Mouse (Mus musculus): Measurements from ENCODE around the gene Mrpl51. TPM values are rescaled to one million over a fixed set of nuclear protein-coding genes. Genes with fewer than 3 reads are reported as not detected.
"Not testable (repeated sequence)": the region's sequence is repeated elsewhere in the genome, so short reads cannot be mapped to it uniquely, and the experiment has no call there.

Mrpl51 gene
- polyA plus RNA-seq, 1 experiment from 2014 or later = 205 TPM

DNA sequence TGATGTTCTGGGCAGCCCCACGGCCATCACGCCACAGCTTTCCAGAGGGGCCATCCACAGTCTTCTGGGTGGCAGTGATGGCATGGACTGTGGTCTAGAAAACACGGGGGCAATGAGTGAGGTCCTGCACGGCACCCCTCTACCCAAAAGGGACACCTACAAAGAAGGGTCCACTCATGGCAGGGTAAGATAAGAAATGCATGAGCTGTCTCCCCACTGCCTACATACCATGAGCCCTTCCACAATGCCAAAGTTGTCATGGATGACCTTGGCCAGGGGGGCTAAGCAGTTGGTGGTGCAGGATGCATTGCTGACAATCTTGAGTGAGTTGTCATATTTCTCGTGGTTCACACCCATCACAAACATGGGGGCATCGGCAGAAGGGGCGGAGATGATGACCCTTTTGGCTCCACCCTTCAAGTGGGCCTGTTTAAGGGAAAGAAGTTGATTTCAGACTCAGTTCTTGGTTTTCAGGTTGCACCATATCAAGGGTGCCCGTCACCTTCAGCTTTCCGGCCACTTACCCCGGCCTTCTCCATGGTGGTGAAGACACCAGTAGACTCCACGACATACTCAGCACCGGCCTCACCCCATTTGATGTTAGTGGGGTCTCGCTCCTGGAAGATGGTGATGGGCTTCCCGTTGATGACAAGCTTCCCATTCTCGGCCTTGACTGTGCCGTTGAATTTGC lies 28.8 kb upstream of the Mrpl51 start:
- not testable (repeated sequence) for H3K27ac ChIP-seq (replicated peaks; ENCODE audit: low read depth, low read length); DNase-seq (ENCODE audit: low spot score); H3K9ac ChIP-seq (ENCODE audit: low read depth, low read length); ATAC-seq (ENCODE audit: low read depth); H3K27me3 ChIP-seq (replicated peaks; ENCODE audit: control insufficient read depth, insufficient read depth, low read length); H3K4me2 ChIP-seq (ENCODE audit: low read depth, low read length); H3K4me3 ChIP-seq (ENCODE audit: low read depth, low read length); H3K9me3 ChIP-seq (ENCODE audit: control insufficient read depth, low read length)
- Histone ChIP-seq H3K4me1 (ENCODE audit: control insufficient read depth, insufficient read depth, low read length) (peaks cover 22% of the 10 kb centered on the region), H3K36me3 (ENCODE audit: control insufficient read depth, insufficient read depth, low read length) (peaks cover 61% of the 10 kb centered on the region)
- 74% methylated on average over 10 of the region's 16 CpGs for WGBS

DNA sequence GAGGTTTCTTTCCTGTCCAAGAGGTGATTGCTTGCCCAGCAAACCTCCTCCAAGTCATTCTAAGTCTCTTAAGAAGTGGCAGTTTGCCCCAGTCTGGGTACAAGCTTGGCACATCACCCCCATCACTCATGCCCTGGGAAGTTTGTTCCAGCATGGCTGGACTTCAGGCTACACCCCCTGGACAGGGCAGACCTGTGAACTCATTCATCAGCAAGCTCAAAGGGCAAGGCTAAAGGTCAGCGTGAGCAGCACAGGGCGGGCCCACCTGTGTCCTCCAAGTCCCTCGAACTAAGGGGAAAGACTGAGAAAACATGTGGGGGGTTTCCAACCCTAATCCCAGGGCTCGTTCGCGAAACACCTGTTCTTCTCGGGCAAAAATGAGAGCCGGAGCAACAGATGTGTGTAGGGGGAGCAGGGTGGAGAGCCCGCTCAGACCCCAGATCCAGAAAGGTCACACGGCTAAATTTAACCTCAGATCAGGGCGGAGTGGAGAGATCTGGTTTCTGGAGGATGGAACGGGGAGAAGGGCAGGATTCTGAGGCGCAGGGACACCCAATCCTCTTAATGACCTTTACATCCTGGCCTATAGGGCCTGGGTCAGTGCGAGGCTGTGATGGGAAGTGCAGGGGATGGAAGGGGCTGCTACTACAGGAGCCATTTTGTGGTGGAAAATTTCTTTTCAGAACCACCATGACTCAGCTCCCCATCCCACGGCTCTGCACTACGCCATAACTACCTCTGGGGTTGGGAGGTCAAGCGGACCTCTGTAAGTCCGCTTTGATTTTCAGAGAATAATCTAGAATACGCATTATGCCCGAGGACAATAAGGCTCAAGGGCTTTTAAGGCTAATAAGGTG lies 27.6 kb upstream of the Mrpl51 start:
- no peak for ATAC-seq (ENCODE audit: low read depth)

GRCm38 (mm10) chr6:125164672-125165327 lies 26.8 kb upstream of the Mrpl51 start:
- WGBS = under 1% methylated on average over 25 of the region's 39 CpGs
- Histone ChIP-seq H3K27ac (replicated peaks; ENCODE audit: low read depth, low read length) (peak overlapping the region; percentile 91), H3K4me3 (ENCODE audit: low read depth, low read length) (peak overlapping the region; percentile 70), H3K9ac (ENCODE audit: low read depth, low read length) (peak overlapping the region; percentile 95), H3K4me2 (ENCODE audit: low read depth, low read length) (peak overlapping the region; percentile 94), H3K36me3 (ENCODE audit: control insufficient read depth, insufficient read depth, low read length) (peaks cover 66% of the 10 kb centered on the region), H3K27me3 (replicated peaks; ENCODE audit: control insufficient read depth, insufficient read depth, low read length) (no peaks in the 10 kb centered on the region), H3K4me1 (ENCODE audit: control insufficient read depth, insufficient read depth, low read length) (peaks cover 22% of the 10 kb centered on the region), H3K9me3 (ENCODE audit: control insufficient read depth, low read length) (no peaks in the 10 kb centered on the region)
- peak; percentile 87 for DNase-seq (ENCODE audit: low spot score)
- ATAC-seq (ENCODE audit: low read depth) = no peak; the same call in 1 of the 2 replicates

More for the DNA sequence above, 27.6 kb upstream of the Mrpl51 start:
- peak overlapping the region; percentile 94 for H3K4me2 ChIP-seq (ENCODE audit: low read depth, low read length)
- H3K36me3 ChIP-seq (ENCODE audit: control insufficient read depth, insufficient read depth, low read length) = peaks cover 66% of the 10 kb centered on the region
- peak; percentile 38 for DNase-seq (ENCODE audit: low spot score)
- peak overlapping the region; percentile 91 for H3K27ac ChIP-seq (replicated peaks; ENCODE audit: low read depth, low read length)
- peak overlapping the region; percentile 70 for H3K4me3 ChIP-seq (ENCODE audit: low read depth, low read length)
- H3K4me1 ChIP-seq (ENCODE audit: control insufficient read depth, insufficient read depth, low read length) = peaks cover 22% of the 10 kb centered on the region
- WGBS = 3% methylated on average over 20 of the region's 20 CpGs
- peak overlapping the region; percentile 95 for H3K9ac ChIP-seq (ENCODE audit: low read depth, low read length)
- H3K27me3 ChIP-seq (replicated peaks; ENCODE audit: control insufficient read depth, insufficient read depth, low read length) = no peaks in the 10 kb centered on the region
- H3K9me3 ChIP-seq (ENCODE audit: control insufficient read depth, low read length) = no peaks in the 10 kb centered on the region

GRCm38 (mm10) chr6:125165328-125165891 lies 26.2 kb upstream of the Mrpl51 start:
- H3K4me2 ChIP-seq (ENCODE audit: low read depth, low read length) = peak overlapping the region; percentile 94
- peak; percentile 90 for ATAC-seq (ENCODE audit: low read depth)
- WGBS = 1% methylated on average over 36 of the region's 36 CpGs
- peak overlapping the region; percentile 95 for H3K27ac ChIP-seq (replicated peaks; ENCODE audit: low read depth, low read length)
- peak overlapping the region; percentile 70 for H3K4me3 ChIP-seq (ENCODE audit: low read depth, low read length)
- DNase-seq (ENCODE audit: low spot score) = peak; percentile 99
- H3K9ac ChIP-seq (ENCODE audit: low read depth, low read length) = peak overlapping the region; percentile 95
- H3K36me3 ChIP-seq (ENCODE audit: control insufficient read depth, insufficient read depth, low read length) = peaks cover 68% of the 10 kb centered on the region
- H3K27me3 ChIP-seq (replicated peaks; ENCODE audit: control insufficient read depth, insufficient read depth, low read length) = no peaks in the 10 kb centered on the region
- peaks cover 22% of the 10 kb centered on the region for H3K4me1 ChIP-seq (ENCODE audit: control insufficient read depth, insufficient read depth, low read length)
- no peaks in the 10 kb centered on the region for H3K9me3 ChIP-seq (ENCODE audit: control insufficient read depth, low read length)

GRCm38 (mm10) chr6:125166051-125166751 lies 25.4 kb upstream of the Mrpl51 start, which contains the start of gene Gapdh:
Gene Gapdh (minus strand): TSS chr6:125166467.
- ATAC-seq (ENCODE audit: low read depth) = peak; percentile 64
- peaks cover 22% of the 10 kb centered on the region for H3K4me1 ChIP-seq (ENCODE audit: control insufficient read depth, insufficient read depth, low read length)
- no peaks in the 10 kb centered on the region for H3K27me3 ChIP-seq (replicated peaks; ENCODE audit: control insufficient read depth, insufficient read depth, low read length)
- WGBS = 0% methylated on average over 13 of the region's 18 CpGs
- H3K27ac ChIP-seq (replicated peaks; ENCODE audit: low read depth, low read length) = peak within 1 kb of the TSS; percentile 95
- no peaks in the 10 kb centered on the region for H3K9me3 ChIP-seq (ENCODE audit: control insufficient read depth, low read length)
- H3K4me2 ChIP-seq (ENCODE audit: low read depth, low read length) = peak within 1 kb of the TSS; percentile 94
- DNase-seq (ENCODE audit: low spot score) = peak; percentile 91
- H3K36me3 ChIP-seq (ENCODE audit: control insufficient read depth, insufficient read depth, low read length) = peaks cover 68% of the 10 kb centered on the region
- H3K9ac ChIP-seq (ENCODE audit: low read depth, low read length) = peak within 1 kb of the TSS; percentile 95
- peak within 1 kb of the TSS; percentile 70 for H3K4me3 ChIP-seq (ENCODE audit: low read depth, low read length)

GRCm38 (mm10) chr6:125166861-125167650 lies 24.5 kb upstream of the Mrpl51 start:
- Histone ChIP-seq H3K9me3 (ENCODE audit: control insufficient read depth, low read length) (no peaks in the 10 kb centered on the region), H3K36me3 (ENCODE audit: control insufficient read depth, insufficient read depth, low read length) (peaks cover 68% of the 10 kb centered on the region), H3K4me1 (ENCODE audit: control insufficient read depth, insufficient read depth, low read length) (peaks cover 22% of the 10 kb centered on the region), H3K9ac (ENCODE audit: low read depth, low read length) (peak overlapping the region; percentile 66), H3K4me2 (ENCODE audit: low read depth, low read length) (peak overlapping the region; percentile 94), H3K27ac (replicated peaks; ENCODE audit: low read depth, low read length) (peak overlapping the region; percentile 95), H3K4me3 (ENCODE audit: low read depth, low read length) (peak overlapping the region; percentile 70), H3K27me3 (replicated peaks; ENCODE audit: control insufficient read depth, insufficient read depth, low read length) (no peaks in the 10 kb centered on the region)
- peak; percentile 35 for ATAC-seq (ENCODE audit: low read depth)
- WGBS = 18% methylated on average over 9 of the region's 10 CpGs
- peak; percentile 86 for DNase-seq (ENCODE audit: low spot score)

- Histone ChIP-seq H3K36me3 (ENCODE audit: control insufficient read depth, insufficient read depth, low read length) (peaks cover 72% of the 10 kb centered on the region), H3K27me3 (replicated peaks; ENCODE audit: control insufficient read depth, insufficient read depth, low read length) (no peaks in the 10 kb centered on the region), H3K4me2 (ENCODE audit: low read depth, low read length) (no peak overlapping the region), H3K4me1 (ENCODE audit: control insufficient read depth, insufficient read depth, low read length) (peaks cover 22% of the 10 kb centered on the region), H3K27ac (replicated peaks; ENCODE audit: low read depth, low read length) (no peak overlapping the region), H3K9me3 (ENCODE audit: control insufficient read depth, low read length) (no peaks in the 10 kb centered on the region), H3K9ac (ENCODE audit: low read depth, low read length) (no peak overlapping the region), H3K4me3 (ENCODE audit: low read depth, low read length) (no peak overlapping the region)
- ATAC-seq (ENCODE audit: low read depth) = no peak
- DNase-seq (ENCODE audit: low spot score) = no peak
- 91% methylated on average over 14 of the region's 14 CpGs for WGBS
These were observed 23.5 kb upstream of the Mrpl51 start for GRCm38 (mm10) chr6:125168086-125168485.

Measured in embryonic facial prominence, embryonic 14.5 days (tissue).